Mouse (Mus musculus): Measurements from ENCODE around the gene Scd3.

DNA sequence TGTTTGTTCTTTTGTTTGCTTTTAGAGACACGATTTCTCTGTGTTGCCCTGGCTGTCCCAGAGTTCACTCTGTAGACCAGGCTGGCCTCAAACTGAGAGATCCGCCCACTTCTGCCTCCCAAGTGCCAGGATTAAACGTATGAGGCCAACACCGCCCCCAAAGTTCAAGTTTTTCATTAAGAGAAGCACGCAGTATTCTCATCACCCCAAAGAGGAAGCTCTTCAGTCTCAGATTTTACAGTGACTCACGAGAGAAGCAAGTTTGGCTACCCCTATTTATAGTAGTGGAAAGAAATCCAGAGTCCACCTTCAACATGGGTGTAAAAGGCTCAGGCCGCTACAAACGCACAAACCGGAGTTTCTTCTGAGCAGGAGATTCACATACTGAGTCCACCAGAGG is 61.2 kb downstream of the Scd3 start:
- TF ChIP-seq CTCF (IDR thresholded peaks at IDR 0.05; ENCODE audit: low read depth) (no peak), EP300 (IDR thresholded peaks at IDR 0.05; ENCODE audit: low read depth) (no peak)
